ENCODE assay signal across 8 mouse cellular contexts in the genomic region with DNA sequence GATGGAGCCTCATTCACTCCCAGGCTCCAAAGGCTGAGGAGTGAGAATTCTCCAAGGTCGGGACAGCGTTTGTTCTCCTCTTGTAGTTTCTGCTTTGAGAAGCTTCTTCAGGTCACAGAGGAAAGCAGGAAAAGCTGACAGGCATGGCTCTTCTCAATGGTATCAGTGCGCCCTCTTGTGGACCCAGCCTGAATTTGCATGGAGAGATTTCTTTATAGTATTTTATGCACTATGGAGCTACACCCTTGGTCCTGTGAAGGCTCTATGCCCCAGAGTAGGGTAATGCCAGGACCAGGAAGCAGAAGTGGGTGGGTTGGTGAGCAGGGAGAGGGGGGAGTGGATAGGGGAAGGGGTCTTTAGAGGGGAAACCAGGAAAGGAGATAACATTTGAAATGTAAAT. TPM values are rescaled to one million over a fixed set of nuclear protein-coding genes. Genes with fewer than 3 reads are reported as not detected.
DNase-seq lines count a peak whose midpoint lies in the region; ATAC-seq and TF ChIP-seq lines count a peak whose summit lies in the region.

No protein-coding gene starts in this region.

- 8% methylated on average over 3 of the region's 3 CpGs for WGBS in hindbrain, embryonic 10.5 days
- 4% methylated on average over 3 of the region's 3 CpGs for WGBS in hindbrain, embryonic 13.5 days
- 1% methylated on average over 3 of the region's 3 CpGs for WGBS in forebrain, embryonic 13.5 days
- 5% methylated on average over 3 of the region's 3 CpGs for WGBS in hindbrain, postnatal 0 days
- 3% methylated on average over 3 of the region's 3 CpGs for WGBS in midbrain, embryonic 14.5 days

- peak; percentile 93 for TF ChIP-seq CTCF in hindbrain, postnatal 0 days (IDR thresholded peaks at IDR 0.05; ENCODE audit: low read depth)

- H3K4me1 ChIP-seq in hindbrain, embryonic 10.5 days (replicated peaks): 0 out of 2 replicates have a peak, but pooled peaks cover 3% of the 10 kb centered on the region
- H3K4me1 ChIP-seq in hindbrain, embryonic 13.5 days (replicated peaks): peaks cover 4% of the 10 kb centered on the region; the same call in 1 of the 2 replicates
- H3K4me1 ChIP-seq in forebrain, embryonic 13.5 days: no peaks in the 10 kb centered on the region
- no peaks in the 10 kb centered on the region for H3K4me1 ChIP-seq in hindbrain, postnatal 0 days (ENCODE audit: insufficient read depth, low read length)
- H3K4me1 ChIP-seq in midbrain, embryonic 14.5 days (ENCODE audit: control insufficient read depth, insufficient read depth, low read length): no peaks in the 10 kb centered on the region

- no peaks in the 10 kb centered on the region for H3K36me3 ChIP-seq in hindbrain, embryonic 10.5 days
- H3K36me3 ChIP-seq in hindbrain, embryonic 13.5 days: no peaks in the 10 kb centered on the region
- no peaks in the 10 kb centered on the region for H3K36me3 ChIP-seq in forebrain, embryonic 13.5 days (ENCODE audit: poor library complexity, severe bottlenecking)
- no peaks in the 10 kb centered on the region for H3K36me3 ChIP-seq in hindbrain, postnatal 0 days (ENCODE audit: insufficient read depth, low read length)
- H3K36me3 ChIP-seq in midbrain, embryonic 14.5 days (ENCODE audit: control insufficient read depth, insufficient read depth, low read length): no peaks in the 10 kb centered on the region

- no peak overlapping the region for H3K27ac ChIP-seq in hindbrain, embryonic 10.5 days
- H3K27ac ChIP-seq in hindbrain, embryonic 13.5 days: no peak overlapping the region
- H3K27ac ChIP-seq in forebrain, embryonic 13.5 days: no peak overlapping the region
- no peak overlapping the region for H3K27ac ChIP-seq in hindbrain, postnatal 0 days
- no peak overlapping the region for H3K27ac ChIP-seq in midbrain, embryonic 14.5 days (replicated peaks; ENCODE audit: low read depth, low read length)

- ATAC-seq in hindbrain, embryonic 13.5 days (ENCODE audit: low FRiP score): no peak
- ATAC-seq in forebrain, embryonic 13.5 days: peak; percentile 62
- 0 out of 2 replicates have a peak, but pooled peaks have one; percentile 27 for ATAC-seq in hindbrain, postnatal 0 days
- no peak for ATAC-seq in midbrain, embryonic 14.5 days (ENCODE audit: low FRiP score, low TSS enrichment)

- no peaks in the 10 kb centered on the region for H3K9me3 ChIP-seq in hindbrain, embryonic 10.5 days
- H3K9me3 ChIP-seq in hindbrain, embryonic 13.5 days: no peaks in the 10 kb centered on the region
- H3K9me3 ChIP-seq in forebrain, embryonic 13.5 days (replicated peaks): no peaks in the 10 kb centered on the region
- H3K9me3 ChIP-seq in hindbrain, postnatal 0 days (ENCODE audit: low read length): no peaks in the 10 kb centered on the region
- H3K9me3 ChIP-seq in midbrain, embryonic 14.5 days (ENCODE audit: control insufficient read depth, low read length): no peaks in the 10 kb centered on the region

- no peaks in the 10 kb centered on the region for H3K27me3 ChIP-seq in hindbrain, embryonic 10.5 days (ENCODE audit: insufficient read depth, poor library complexity, severe bottlenecking)
- no peaks in the 10 kb centered on the region for H3K27me3 ChIP-seq in hindbrain, embryonic 13.5 days
- no peaks in the 10 kb centered on the region for H3K27me3 ChIP-seq in forebrain, embryonic 13.5 days
- H3K27me3 ChIP-seq in hindbrain, postnatal 0 days (ENCODE audit: insufficient read depth, low read length): no peaks in the 10 kb centered on the region
- no peaks in the 10 kb centered on the region for H3K27me3 ChIP-seq in midbrain, embryonic 14.5 days (ENCODE audit: control insufficient read depth, insufficient read depth, low read length)

- H3K4me3 ChIP-seq in hindbrain, embryonic 10.5 days: no peak overlapping the region
- H3K4me3 ChIP-seq in hindbrain, embryonic 13.5 days: no peak overlapping the region
- no peak overlapping the region for H3K4me3 ChIP-seq in forebrain, embryonic 13.5 days
- H3K4me3 ChIP-seq in hindbrain, postnatal 0 days (ENCODE audit: low read length): no peak overlapping the region
- no peak overlapping the region for H3K4me3 ChIP-seq in midbrain, embryonic 14.5 days (replicated peaks; ENCODE audit: low read depth, low read length)

- H3K9ac ChIP-seq in hindbrain, embryonic 13.5 days: no peak overlapping the region
- no peak overlapping the region for H3K9ac ChIP-seq in forebrain, embryonic 13.5 days
- no peak overlapping the region for H3K9ac ChIP-seq in hindbrain, postnatal 0 days (replicated peaks; ENCODE audit: low read length)
- no peak overlapping the region for H3K9ac ChIP-seq in midbrain, embryonic 14.5 days (replicated peaks; ENCODE audit: low read length)

- no peak overlapping the region for H3K4me2 ChIP-seq in hindbrain, embryonic 13.5 days
- H3K4me2 ChIP-seq in forebrain, embryonic 13.5 days: no peak overlapping the region
- no peak overlapping the region for H3K4me2 ChIP-seq in hindbrain, postnatal 0 days (ENCODE audit: low read depth, low read length)
- H3K4me2 ChIP-seq in midbrain, embryonic 14.5 days (ENCODE audit: low read length): no peak overlapping the region

- DNase-seq in hindbrain, embryonic 10.5 days (ENCODE audit: low spot score): peak; percentile 74
- DNase-seq in brain, embryonic 18.5 days (ENCODE audit: low read depth, low spot score): peak; percentile 49
- peak; percentile 89 for DNase-seq in hindbrain, postnatal 0 days (ENCODE audit: low spot score)
- DNase-seq in left cerebral cortex, adult 8-10 months (ENCODE audit: low spot score in 2 of 2): peak; percentile 50 to 59
- DNase-seq in midbrain, embryonic 14.5 days: peak; percentile 93
- DNase-seq in thymus, postnatal 25 days: peak; percentile 8

RNA-seq across cellular contexts. Expression of gene Ces1h, which starts 51.1 kb away (rescaled TPM):
- not detected in 2 replicates for polyA plus RNA-seq in hindbrain, embryonic 10.5 days (2016; fragmentation: Nextera tagmentation; extraction: Ambion mirVana)
- not detected in 2 replicates for polyA plus RNA-seq in hindbrain, embryonic 13.5 days (2015; fragmentation: Nextera tagmentation; extraction: Ambion mirVana)
- polyA plus RNA-seq in forebrain, embryonic 13.5 days (2015; fragmentation: Nextera tagmentation; extraction: Ambion mirVana): not detected in 2 replicates
- not detected in 2 replicates for total RNA-seq in hindbrain, postnatal 0 days (2014; rRNA removed)
- polyA plus RNA-seq in hindbrain, postnatal 0 days (2015; fragmentation: Nextera tagmentation; extraction: Ambion mirVana): not detected in 2 replicates
- not detected for total RNA-seq in left cerebral cortex, adult 8-10 months (2022)
- not detected in 2 replicates for polyA plus RNA-seq in midbrain, embryonic 14.5 days (2014; fragmentation: Nextera tagmentation; extraction: Ambion mirVana)

Comparison
In these comparisons a context has a peak if more than half of its experiments do, and no peak if none do; other contexts are left out.
1. ATAC-seq: peak in forebrain, embryonic 13.5 days (single experiment) and hindbrain, postnatal 0 days (single experiment); none in hindbrain, embryonic 13.5 days (single experiment) and midbrain, embryonic 14.5 days (single experiment).
2. DNase-seq: peak in every context shown above with its lines; median percentile 93 in midbrain, embryonic 14.5 days; 89 in hindbrain, postnatal 0 days; 74 in hindbrain, embryonic 10.5 days; 54 in left cerebral cortex, adult 8-10 months; 49 in brain, embryonic 18.5 days; 8 in thymus, postnatal 25 days.